Mouse (Mus musculus) megakaryocyte-erythroid progenitor cell, adult 5 weeks (primary cell): ENCODE data around the gene Ate1. TPM values are rescaled to one million over a fixed set of nuclear protein-coding genes. Genes with fewer than 3 reads are reported as not detected.

Source experiments
- polyA plus RNA-seq: library from polyadenylated mRNA; stranded (reverse); fragments of >175 nt; gene quantifications from 2 replicates; pipeline ENCODE4 v1.2.3, GENCODE M21; 2012

Ate1 gene
- 2.9 and 3.2 TPM in 2 replicates for polyA plus RNA-seq

GRCm38 (mm10) chr7:130520049-130520425, at the start of gene Ate1:
TSS of gene Ate1 (minus strand) at chr7:130520369.

Other genes starting within 250 kb of the Ate1 start
- 117 and 132 TPM in 2 replicates for gene Nsmce4a, start 52.7 kb upstream of the Ate1 start, polyA plus RNA-seq
- 11.1 and 17.3 TPM in 2 replicates for gene Tacc2, start 57.1 kb upstream of the Ate1 start, polyA plus RNA-seq